Mouse (Mus musculus): ENCODE measurements around the gene Gnao1. TPM values are rescaled to one million over a fixed set of nuclear protein-coding genes. Genes with fewer than 3 reads are reported as not detected.

Gnao1 gene
- total RNA-seq, 1 experiment from 2014 or later = 0.48 TPM

- no peak for ATAC-seq (replicated peaks; ENCODE audit: insufficient number of reproducible peaks, low FRiP score, low TSS enrichment, poor library complexity, severe bottlenecking)
Measured at GRCm38 (mm10) chr8:94013026-94013612, 203.4 kb downstream of the Gnao1 start.

Other genes with a start within 250 kb of the Gnao1 start
- gene Amfr, start 202.9 kb downstream of the Gnao1 start, total RNA-seq (2017) = 89.3 to 145 TPM (median 96.4 TPM) in 3 replicates
- gene Nudt21, start 227.1 kb downstream of the Gnao1 start, total RNA-seq (2017) = 26.2 to 62.8 TPM (median 37.7 TPM) in 3 replicates
- 7.3 to 9.5 TPM (median 7.8 TPM) in 3 replicates for gene Ogfod1, start 227.2 kb downstream of the Gnao1 start, total RNA-seq (2017)

All from monocyte, adult 5-6 weeks (primary cell).